Mouse (Mus musculus): Measurements from ENCODE around the gene Inip.

DNA sequence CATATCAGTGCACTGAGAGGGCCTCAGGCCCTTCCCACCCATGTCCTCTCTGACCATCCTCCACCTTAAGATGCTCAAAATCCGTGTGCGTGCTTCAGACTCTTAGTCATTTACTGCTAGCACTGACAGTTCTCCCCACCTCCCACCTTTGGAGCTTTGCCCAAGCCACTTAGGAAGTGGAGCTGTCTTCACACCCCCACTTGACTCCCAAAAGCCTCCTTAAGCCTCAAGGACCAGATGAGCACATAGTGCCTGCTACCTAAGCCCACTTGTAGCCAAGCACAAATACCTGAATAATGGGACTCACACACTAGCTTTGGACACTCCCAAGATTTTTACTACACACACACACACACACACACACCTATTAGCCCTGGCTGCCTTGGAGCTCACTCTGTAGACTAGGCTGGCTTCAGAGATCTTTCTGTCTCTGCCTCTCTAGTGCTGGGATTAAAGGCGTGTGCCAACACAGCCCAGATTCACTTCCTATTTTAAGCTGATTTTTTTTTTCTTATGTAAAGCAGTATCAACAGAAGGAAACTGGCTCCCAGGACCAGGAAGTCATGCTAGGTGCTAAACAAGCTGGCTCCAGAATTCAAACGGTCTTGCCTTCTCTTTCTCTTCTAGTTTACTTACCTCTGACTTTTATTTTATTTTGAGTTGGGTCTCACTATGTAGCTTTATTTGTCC is 13.9 kb upstream of the Inip start:
- TF ChIP-seq PAX5 (IDR thresholded peaks at IDR 0.05; ENCODE audit: low read length) = no peak
- peak; percentile 38; the same call in 1 of the 2 replicates for TF ChIP-seq POLR2A (IDR thresholded peaks at IDR 0.05; ENCODE audit: low read depth, low read length)
- TF ChIP-seq CHD2 (IDR thresholded peaks at IDR 0.05; ENCODE audit: low read length) = no peak
- no peak for TF ChIP-seq CTCF (conservative IDR thresholded peaks at IDR 0.05 in 1 of 2, IDR thresholded peaks at IDR 0.05 in 1 of 2; ENCODE audit: low read depth in 2 of 2, low read length in 2 of 2)
- peak; percentile 71 for TF ChIP-seq EP300 (IDR thresholded peaks at IDR 0.05; ENCODE audit: low read length)
- no peak for TF ChIP-seq RAD21 (IDR thresholded peaks at IDR 0.05; ENCODE audit: low read depth, low read length)
- TF ChIP-seq MAX (IDR thresholded peaks at IDR 0.05; ENCODE audit: low read length) = no peak
- no peak for TF ChIP-seq RCOR1 (conservative IDR thresholded peaks at IDR 0.05; ENCODE audit: low read depth, low read length)
- TF ChIP-seq MAFK (IDR thresholded peaks at IDR 0.05; ENCODE audit: insufficient replicate concordance, low read length) = no peak
